Comparison of ENCODE assay signal across 9 mouse cellular contexts in genomic region chr19:4745057-4745456, GRCm38 (mm10). TPM values are rescaled to one million over a fixed set of nuclear protein-coding genes. Genes with fewer than 3 reads are reported as not detected.
A peak's percentile ranks its signal among the peaks of the same experiment; 100 is the strongest.
DNase-seq lines count a peak whose midpoint lies in the region; ATAC-seq and TF ChIP-seq lines count a peak whose summit lies in the region.
"Had no signal": no experiment of that assay in that cellular context is flagged by ENCODE, and none has a peak within 500 bp of the region (broad histone marks: within the 10 kb centered on the region; RNA-seq: fewer than 3 reads in every experiment).

No protein-coding gene starts in this region.

- H3K27ac ChIP-seq in kidney, postnatal 0 days = no peak overlapping the region
- H3K27ac ChIP-seq: liver, embryonic 14.5 days had no signal

- peak; percentile 32 for DNase-seq in kidney, postnatal 0 days (ENCODE audit: low spot score)
- DNase-seq in kidney, adult 18-20 months = no peak
- DNase-seq in right cerebral cortex, postnatal 14 days = peak; percentile 49
- no peak for DNase-seq in right cerebral cortex, postnatal 4 days
- peak; percentile 40 for DNase-seq in brain, embryonic 14.5 days (ENCODE audit: low read depth)
- DNase-seq in lung, postnatal 36 days = peak; percentile 11
- no peak for DNase-seq in thymus, postnatal 10 days (ENCODE audit: low spot score in 2 of 2)

- no peak overlapping the region for H3K9ac ChIP-seq in kidney, postnatal 0 days (ENCODE audit: low read depth, low read length)
- H3K9ac ChIP-seq: liver, embryonic 14.5 days had no signal

- no peaks in the 10 kb centered on the region for H3K4me1 ChIP-seq in kidney, postnatal 0 days (replicated peaks; ENCODE audit: insufficient read depth, low read length)

- no peaks in the 10 kb centered on the region for H3K9me3 ChIP-seq in kidney, postnatal 0 days (replicated peaks; ENCODE audit: low read length)

- no peak for TF ChIP-seq CTCF in kidney, postnatal 0 days (IDR thresholded peaks at IDR 0.05; ENCODE audit: low read depth)
- TF ChIP-seq CTCF in brain, embryonic 14.5 days (IDR thresholded peaks at IDR 0.05; ENCODE audit: borderline replicate concordance, extremely low read depth, insufficient read depth, insufficient read length) = no peak

- H3K4me2 ChIP-seq in kidney, postnatal 0 days (ENCODE audit: low read length) = no peak overlapping the region

- peaks cover 17% of the 10 kb centered on the region; the same call in 1 of the 2 replicates for H3K36me3 ChIP-seq in kidney, postnatal 0 days (ENCODE audit: insufficient read depth, low read length)

- 37% methylated on average over 9 of the region's 9 CpGs for WGBS in kidney, postnatal 0 days

- ATAC-seq in kidney, postnatal 0 days (replicated peaks; ENCODE audit: low FRiP score, low read depth) = no peak
- ATAC-seq: intestine, postnatal 0 days had no signal

- no peak for TF ChIP-seq POLR2A in brain, embryonic 14.5 days (IDR thresholded peaks at IDR 0.05; ENCODE audit: borderline replicate concordance, extremely low read depth, insufficient read depth, insufficient read length, poor library complexity, severe bottlenecking)

- no peak overlapping the region for H3K4me3 ChIP-seq in kidney, postnatal 0 days (replicated peaks; ENCODE audit: low read depth, low read length)

- no peaks in the 10 kb centered on the region for H3K27me3 ChIP-seq in kidney, postnatal 0 days (ENCODE audit: insufficient read depth, low read length)

RNA-seq across cellular contexts. Expression of gene Rbm4b, which starts 11.2 kb away (rescaled TPM):
- polyA plus RNA-seq in kidney, postnatal 0 days (2015; fragmentation: Nextera tagmentation; extraction: Ambion mirVana) = 44.9 and 47.2 TPM in 2 replicates
- polyA plus RNA-seq in brain, embryonic 14.5 days (2012; rRNA removed) = 97.3 and 97.9 TPM in 2 replicates

RNA-seq across cellular contexts. Expression of gene Sptbn2, which starts 34.1 kb away (rescaled TPM):
- 2.6 and 3.0 TPM in 2 replicates for polyA plus RNA-seq in kidney, postnatal 0 days (2015; fragmentation: Nextera tagmentation; extraction: Ambion mirVana)
- 23.4 and 57.0 TPM in 2 replicates for polyA plus RNA-seq in brain, embryonic 14.5 days (2012; rRNA removed)

RNA-seq across cellular contexts. Expression of gene Gm960, which starts 46.6 kb away (rescaled TPM):
- polyA plus RNA-seq in kidney, postnatal 0 days (2015; fragmentation: Nextera tagmentation; extraction: Ambion mirVana) = 2.5 and 3.2 TPM in 2 replicates
- 3.3 and 4.3 TPM in 2 replicates for polyA plus RNA-seq in brain, embryonic 14.5 days (2012; rRNA removed)

RNA-seq across cellular contexts. Expression of gene Rbm4, which starts 48.6 kb away (rescaled TPM):
- 39.2 and 40.8 TPM in 2 replicates for polyA plus RNA-seq in kidney, postnatal 0 days (2015; fragmentation: Nextera tagmentation; extraction: Ambion mirVana)
- 146 and 173 TPM in 2 replicates for polyA plus RNA-seq in brain, embryonic 14.5 days (2012; rRNA removed)

Comparison
In these comparisons a context has a peak if more than half of its experiments do, and no peak if none do; other contexts are left out.
1. DNase-seq: peak in kidney, postnatal 0 days (single experiment), right cerebral cortex, postnatal 14 days (single experiment), brain, embryonic 14.5 days (single experiment) and lung, postnatal 36 days (single experiment); none in kidney, adult 18-20 months (single experiment), right cerebral cortex, postnatal 4 days (single experiment) and thymus, postnatal 10 days (0 of 2).